Mouse (Mus musculus) layer of hippocampus, adult 9-10 months (tissue): ENCODE measurements around the gene Cdkn2c.

Source experiments
- DNase-seq: peaks from one replicate; pipeline ENCODE4 v3.0.0; 2022; ENCODE audit warnings: low spot score

The Cdkn2c gene

DNA sequence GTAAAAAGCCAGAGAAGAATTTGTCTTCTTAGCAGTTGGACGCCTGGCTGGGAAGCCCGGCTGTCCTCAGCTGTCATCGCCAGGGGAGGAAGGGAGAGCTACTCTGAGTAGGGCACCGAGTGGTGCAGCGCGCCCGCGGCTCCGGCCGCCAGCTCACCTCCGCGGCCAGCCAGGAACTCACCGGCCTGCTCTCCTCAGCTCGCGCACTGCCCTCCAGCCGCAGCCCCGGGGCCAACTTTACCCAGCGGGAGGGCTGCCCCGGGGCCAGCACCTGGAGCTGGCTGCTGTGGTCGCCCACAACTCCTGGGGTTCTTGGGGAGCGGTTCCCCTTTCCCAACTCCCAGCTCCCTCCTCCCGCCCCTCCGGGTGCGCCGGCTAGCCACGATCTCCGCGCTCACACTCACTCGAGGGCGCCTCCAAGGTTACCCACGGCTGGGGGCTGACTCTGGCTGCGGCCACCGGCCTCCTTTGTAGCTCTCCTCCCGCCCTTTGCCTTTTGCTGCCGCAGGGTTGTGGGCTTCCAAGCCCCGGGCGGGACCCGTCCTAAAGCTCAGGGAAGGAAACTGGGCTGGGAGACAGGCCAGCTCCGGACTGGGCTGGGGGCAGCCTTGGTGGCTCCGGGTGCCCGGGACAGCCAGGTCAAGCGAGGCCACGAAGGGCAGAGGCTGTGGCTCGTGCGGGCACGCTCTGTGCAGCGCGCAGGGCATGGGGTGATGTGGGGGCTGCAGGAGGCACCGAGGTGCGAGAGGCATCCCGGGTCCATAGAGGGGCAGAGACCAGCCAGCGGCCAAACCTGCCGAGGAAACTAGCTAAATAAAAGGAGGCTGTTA lies 9.8 kb downstream of the Cdkn2c start:
- DNase-seq = no peak

DNA sequence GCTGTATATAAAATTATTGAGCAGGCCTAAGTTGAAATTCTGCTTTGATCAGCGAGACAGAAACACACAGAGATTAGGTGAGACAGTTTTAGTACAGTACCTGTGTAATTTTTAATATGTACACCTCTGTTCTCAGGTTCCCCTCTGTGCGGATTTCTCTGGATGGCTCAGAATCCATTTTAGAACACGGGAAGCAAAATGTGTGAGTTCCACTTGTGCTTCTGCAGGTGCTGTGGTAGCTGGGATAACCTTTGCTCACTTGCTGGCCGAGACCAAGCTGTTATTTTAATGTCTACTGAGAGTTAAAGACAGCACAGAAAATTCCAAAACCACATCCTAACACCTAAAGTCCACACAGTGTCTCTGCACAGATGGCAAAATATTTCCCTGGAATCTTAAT lies 10.7 kb downstream of the Cdkn2c start:
- DNase-seq = no peak

DNA sequence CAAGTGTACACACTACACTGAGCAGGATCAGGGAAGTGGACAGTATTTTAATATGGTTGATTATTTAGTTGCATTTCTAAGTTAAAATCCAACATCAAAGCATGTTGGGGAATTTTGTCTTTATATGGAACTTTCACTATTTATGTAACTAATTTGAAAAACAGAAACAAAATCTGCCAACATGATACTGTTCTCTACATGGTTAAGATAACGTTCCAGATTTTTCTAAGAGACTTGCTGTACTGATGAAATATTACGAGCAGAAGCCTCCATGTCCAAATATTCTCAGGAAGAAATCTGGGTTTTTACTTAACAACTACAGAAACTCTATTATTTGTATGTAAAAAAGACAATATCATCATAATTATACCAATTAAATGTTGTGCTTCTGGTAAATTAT lies 11.3 kb downstream of the Cdkn2c start:
- DNase-seq = no peak

DNA sequence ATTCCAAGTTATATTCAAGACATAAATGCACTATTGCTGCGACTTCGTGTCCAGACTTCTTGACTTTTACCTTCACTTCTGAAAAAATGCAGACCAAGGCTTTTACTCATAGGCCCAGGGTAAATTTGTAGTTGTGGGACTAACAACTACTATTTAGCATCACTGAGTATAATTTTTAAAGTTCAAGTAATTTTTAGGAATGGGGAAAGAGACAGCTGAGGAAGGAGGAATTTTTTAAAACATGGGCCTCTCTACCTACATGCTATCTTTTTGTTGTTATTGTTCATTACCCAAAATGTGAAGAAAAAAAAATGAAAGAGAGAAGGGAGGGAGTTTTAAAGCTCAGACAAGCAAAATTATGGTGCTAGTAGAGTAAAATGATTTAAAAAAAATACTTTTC lies 12.3 kb downstream of the Cdkn2c start:
- no peak for DNase-seq

DNA sequence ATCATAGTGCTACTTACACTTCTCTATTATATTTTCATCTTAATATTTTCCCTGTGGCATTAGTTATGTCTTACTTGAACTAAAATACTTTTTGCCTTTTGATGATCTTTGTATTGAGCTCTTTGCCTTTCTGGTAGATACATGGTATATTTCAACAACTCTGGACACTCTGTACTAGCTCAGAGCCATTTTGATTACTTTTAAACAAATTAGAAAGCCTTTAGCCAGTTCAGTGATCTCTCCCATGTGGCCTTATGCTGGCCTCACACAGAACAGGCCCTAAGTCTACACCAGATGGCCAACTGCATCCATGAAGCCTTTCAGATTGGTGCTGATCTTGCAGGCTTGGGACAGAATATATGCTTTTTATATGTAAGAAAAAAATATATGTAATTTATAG lies 13.7 kb downstream of the Cdkn2c start:
- no peak for DNase-seq

DNA sequence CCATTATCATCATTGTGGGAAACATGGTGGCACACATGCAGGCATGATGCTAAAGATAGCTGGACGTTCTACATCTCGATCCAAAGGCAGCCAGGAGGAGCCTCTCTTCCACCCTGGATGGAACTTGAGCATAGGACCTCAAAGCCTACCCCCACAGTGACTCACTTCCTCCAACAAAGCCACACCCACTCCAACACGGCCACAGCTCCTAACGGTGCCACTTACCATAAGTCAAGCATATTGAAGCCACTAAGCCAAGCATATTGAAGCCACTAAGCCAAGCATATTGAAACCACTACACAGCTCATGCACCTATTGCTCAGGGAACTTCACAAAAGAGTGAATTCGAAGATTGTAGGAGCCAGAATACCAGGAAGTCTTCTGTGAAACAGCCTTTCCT lies 17.7 kb downstream of the Cdkn2c start:
- no peak for DNase-seq

DNA sequence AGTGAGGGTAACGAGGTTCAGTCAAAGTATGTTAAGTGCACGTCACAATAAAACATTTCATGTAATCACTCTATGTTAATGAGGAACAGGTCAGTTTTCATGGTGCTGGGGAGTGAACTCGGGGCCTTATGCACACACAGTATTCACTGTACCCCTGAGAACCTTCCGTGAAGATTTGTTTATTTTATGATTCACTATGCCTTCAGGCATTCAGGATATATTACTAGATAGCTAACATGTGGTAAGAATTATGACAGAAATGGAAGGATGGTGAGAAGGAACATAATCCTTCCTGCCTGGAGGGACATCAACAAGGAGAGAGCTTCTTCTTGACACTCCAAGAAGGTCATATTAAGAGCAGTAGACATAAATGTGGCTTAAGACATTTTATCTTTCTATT lies 19.7 kb downstream of the Cdkn2c start:
- DNase-seq = no peak

DNA sequence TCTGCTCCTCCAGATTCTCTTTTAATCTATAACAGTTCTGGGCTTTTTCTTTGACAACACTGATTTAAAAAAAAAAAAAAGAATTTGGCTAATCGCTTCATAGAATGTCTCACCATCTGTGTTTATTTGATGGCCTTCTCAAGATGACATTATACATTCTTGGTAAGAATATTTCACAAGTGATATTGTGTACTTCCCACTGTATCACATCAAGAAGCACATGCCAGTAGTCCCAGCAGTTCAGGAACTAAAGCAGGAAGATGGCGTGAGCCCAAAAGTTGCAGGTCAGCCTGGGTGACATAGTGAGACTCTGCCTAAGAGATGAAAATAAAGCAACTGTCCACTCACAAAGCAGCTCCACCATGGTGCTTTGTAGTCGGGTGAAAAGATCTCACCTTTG lies 25.5 kb downstream of the Cdkn2c start:
- DNase-seq = no peak

DNA sequence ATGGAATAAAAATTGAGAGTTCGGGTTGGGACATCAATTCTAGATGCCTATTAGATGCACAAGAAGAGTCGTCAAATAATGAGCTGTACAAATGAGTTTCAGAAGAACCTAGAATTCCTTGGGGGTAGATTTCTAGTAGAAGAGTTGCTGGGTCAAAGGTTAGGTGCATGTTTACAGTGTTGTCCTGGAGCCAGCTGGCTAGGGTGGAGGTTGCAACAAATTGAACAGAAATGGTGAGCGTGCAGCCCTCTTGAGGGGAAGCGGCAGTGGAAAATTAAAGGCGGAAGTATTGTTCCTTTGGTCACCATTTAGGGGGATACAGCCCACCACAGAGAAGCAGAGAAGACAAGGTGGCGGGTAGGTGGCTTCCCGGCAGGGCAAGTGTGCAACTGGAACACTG lies 26.8 kb downstream of the Cdkn2c start:
- no peak for DNase-seq

DNA sequence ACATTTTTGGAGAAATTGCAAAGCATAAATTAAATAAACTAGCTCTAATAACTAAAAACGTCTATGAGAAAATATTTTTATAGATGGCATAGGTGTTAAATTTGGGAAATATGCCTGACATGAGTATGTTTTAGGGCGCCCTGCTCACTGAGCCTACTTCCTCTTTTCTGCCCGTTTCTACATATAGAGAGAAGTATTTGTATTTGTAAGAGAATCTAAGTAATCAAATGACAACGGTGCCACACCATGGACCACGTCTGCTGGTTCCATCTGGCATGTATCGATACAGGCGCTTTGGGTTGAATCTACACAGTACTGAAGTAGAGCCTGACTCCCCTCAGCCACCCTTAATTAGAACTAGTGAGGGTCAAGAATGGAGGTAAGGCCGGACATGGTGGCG lies 27.6 kb downstream of the Cdkn2c start:
- DNase-seq = no peak

DNA sequence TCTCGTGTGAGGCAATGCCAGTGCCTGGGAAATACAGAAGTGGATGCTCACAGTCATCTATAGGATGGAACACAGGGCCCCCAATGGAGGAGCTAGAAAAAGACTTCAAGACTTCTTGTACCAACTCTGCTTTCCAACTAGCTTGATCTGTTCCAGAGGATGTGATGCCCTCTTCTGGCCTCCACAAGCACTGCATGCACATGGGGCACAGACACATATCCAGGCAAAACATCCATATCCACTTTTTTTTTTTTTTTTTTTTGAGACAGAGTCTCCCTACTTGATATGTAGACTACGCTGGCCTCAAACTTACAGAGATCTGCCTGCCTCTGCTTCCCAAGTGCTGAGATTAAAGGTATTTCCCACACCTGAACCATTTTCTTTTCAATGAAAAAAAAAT lies 32.0 kb downstream of the Cdkn2c start:
- no peak for DNase-seq

DNA sequence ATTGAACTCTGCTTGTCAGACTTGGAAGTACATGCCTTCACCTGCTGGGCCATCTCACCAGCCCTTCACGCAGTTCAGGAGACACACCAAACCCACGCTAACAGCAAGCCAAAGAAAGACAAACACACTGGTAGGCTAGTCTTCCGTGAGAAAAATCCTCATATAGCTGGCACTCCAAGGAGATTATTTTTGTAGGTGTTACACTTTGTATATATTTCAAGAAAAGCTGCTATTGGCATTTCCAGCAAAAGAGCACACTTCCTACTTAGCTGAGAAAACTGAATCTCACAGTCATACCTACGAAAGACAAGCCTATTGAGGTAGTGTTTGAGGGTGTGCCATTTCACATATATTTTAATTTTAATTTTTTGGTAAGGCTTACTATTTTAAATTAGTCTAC lies 36.0 kb downstream of the Cdkn2c start:
- DNase-seq = no peak

DNA sequence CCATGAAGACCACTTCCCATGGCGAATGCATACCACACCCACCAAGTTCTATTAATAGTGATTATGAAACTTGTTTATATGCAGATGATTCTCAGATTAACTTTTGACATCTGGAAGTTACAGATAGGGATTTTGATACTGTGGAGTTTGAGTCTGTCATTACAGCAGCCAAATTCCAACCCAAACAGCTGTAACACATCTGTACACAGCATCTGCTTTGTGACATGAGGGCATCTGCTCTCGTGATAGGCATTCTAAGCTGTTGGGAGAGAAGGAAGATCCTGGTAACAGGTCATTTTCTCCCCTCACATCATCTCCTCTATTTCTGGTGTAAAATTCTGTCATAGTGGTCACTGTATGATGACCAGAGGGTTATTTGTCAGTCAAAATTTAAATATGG lies 36.8 kb downstream of the Cdkn2c start:
- no peak for DNase-seq

DNA sequence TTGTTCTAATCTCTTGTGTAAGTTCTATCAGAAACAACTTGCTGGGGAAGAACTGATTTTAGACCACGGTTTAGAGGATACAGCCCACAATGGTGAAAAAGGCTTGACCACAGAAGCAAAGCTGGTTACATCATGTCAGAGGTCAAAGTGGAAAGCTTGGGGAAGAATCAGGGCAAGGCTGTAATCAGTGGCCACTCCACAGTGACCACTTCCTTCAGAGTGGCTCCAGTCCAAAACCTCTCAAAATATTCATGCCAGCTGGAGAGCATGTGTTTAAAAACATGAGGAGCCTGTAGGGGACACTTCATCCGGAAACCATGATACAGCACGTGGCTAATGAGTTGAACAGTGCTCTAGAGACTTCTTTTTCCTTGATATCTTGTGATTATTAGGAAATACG lies 54.4 kb downstream of the Cdkn2c start:
- DNase-seq = no peak
